Mouse (Mus musculus): ENCODE data around the gene Il1f9. TPM values are rescaled to one million over a fixed set of nuclear protein-coding genes. Genes with fewer than 3 reads are reported as not detected.

Il1f9 gene
- polyA plus RNA-seq (2014; fragmentation: Illumina TruSeq; extraction: RNeasy Lipid Tissue Mini Kit (QIAGEN cat#74804); ENCODE audit: low replicate concordance): not detected

GRCm38 (mm10) chr2:24186176-24186575, at the start of gene Il1f9:
TSS of gene Il1f9 (plus strand) at chr2:24186476.

GRCm38 (mm10) chr2:24152861-24153260, 33.4 kb upstream of the Il1f9 start, which contains the start of gene Il1f8:
TSS of gene Il1f8 (plus strand) at chr2:24153161.

GRCm38 (mm10) chr2:24215118-24215517, 28.8 kb downstream of the Il1f9 start, which contains the start of gene Il1f6:
TSS of gene Il1f6 (plus strand) at chr2:24215418.

Other genes with a start within 250 kb of the Il1f9 start
- 12.0 TPM for gene Hnmt, start 137.1 kb upstream of the Il1f9 start, polyA plus RNA-seq (2014; fragmentation: Illumina TruSeq; extraction: RNeasy Lipid Tissue Mini Kit (QIAGEN cat#74804); ENCODE audit: low replicate concordance)
- gene Tbpl2, start 89.9 kb upstream of the Il1f9 start, polyA plus RNA-seq (2014; fragmentation: Illumina TruSeq; extraction: RNeasy Lipid Tissue Mini Kit (QIAGEN cat#74804); ENCODE audit: low replicate concordance): not detected
- gene Il1f8, start 33.3 kb upstream of the Il1f9 start, polyA plus RNA-seq (2014; fragmentation: Illumina TruSeq; extraction: RNeasy Lipid Tissue Mini Kit (QIAGEN cat#74804); ENCODE audit: low replicate concordance): not detected
- not detected for gene Il1f6, start 28.9 kb downstream of the Il1f9 start, polyA plus RNA-seq (2014; fragmentation: Illumina TruSeq; extraction: RNeasy Lipid Tissue Mini Kit (QIAGEN cat#74804); ENCODE audit: low replicate concordance)
- gene Il1f5, start 90.5 kb downstream of the Il1f9 start, polyA plus RNA-seq (2014; fragmentation: Illumina TruSeq; extraction: RNeasy Lipid Tissue Mini Kit (QIAGEN cat#74804); ENCODE audit: low replicate concordance): not detected
- gene Il1f10, start 104.7 kb downstream of the Il1f9 start, polyA plus RNA-seq (2014; fragmentation: Illumina TruSeq; extraction: RNeasy Lipid Tissue Mini Kit (QIAGEN cat#74804); ENCODE audit: low replicate concordance): not detected
- 8.1 TPM for gene Il1rn, start 150.4 kb downstream of the Il1f9 start, polyA plus RNA-seq (2014; fragmentation: Illumina TruSeq; extraction: RNeasy Lipid Tissue Mini Kit (QIAGEN cat#74804); ENCODE audit: low replicate concordance)
- gene Psd4, start 181.1 kb downstream of the Il1f9 start, polyA plus RNA-seq (2014; fragmentation: Illumina TruSeq; extraction: RNeasy Lipid Tissue Mini Kit (QIAGEN cat#74804); ENCODE audit: low replicate concordance): 15.0 TPM

All from small intestine, adult 10 weeks (tissue).